Mouse (Mus musculus): ENCODE data around the gene Pycard.

- no peak for TF ChIP-seq MEF2A (IDR thresholded peaks at IDR 0.05; ENCODE audit: borderline replicate concordance, low read depth, low read length)
- no peak for TF ChIP-seq CTCF (conservative IDR thresholded peaks at IDR 0.05 in 1 of 2, IDR thresholded peaks at IDR 0.05 in 1 of 2; ENCODE audit: low read depth in 2 of 2, low read length in 2 of 2)
- TF ChIP-seq ZMIZ1 (IDR thresholded peaks at IDR 0.05; ENCODE audit: low read depth, low read length), result no peak
- no peak for TF ChIP-seq USF2 (conservative IDR thresholded peaks at IDR 0.05; ENCODE audit: low read depth, low read length)
- no peak for TF ChIP-seq POLR2A (IDR thresholded peaks at IDR 0.05; ENCODE audit: low read depth, low read length)
- no peak for TF ChIP-seq MXI1 (IDR thresholded peaks at IDR 0.05; ENCODE audit: low read depth, low read length)
- TF ChIP-seq SIN3A (IDR thresholded peaks at IDR 0.05; ENCODE audit: low read length), result no peak
- TF ChIP-seq JUND (conservative IDR thresholded peaks at IDR 0.05; ENCODE audit: low read depth, low read length), result no peak
- TF ChIP-seq MAFK (IDR thresholded peaks at IDR 0.05; ENCODE audit: insufficient replicate concordance, low read length), result no peak
Observed at GRCm38 (mm10) chr7:128013116-128013515, 19.4 kb upstream of the Pycard start.

Data from CH12.LX (cell line).